Mouse (Mus musculus) intestine, embryonic 16.5 days (tissue): Measurements from ENCODE around the gene Bbs5. TPM values are rescaled to one million over a fixed set of nuclear protein-coding genes. Genes with fewer than 3 reads are reported as not detected.

Experiments
- ATAC-seq: fragments of 200-750 bp; cut with Nextera tagmentation; 2 replicates; pipeline ENCODE4 v1.8.0; 2017; ENCODE audit warnings: moderate TSS enrichment, moderate library complexity
- H3K27ac ChIP-seq: fragments of 300-500 bp; sonication (generic); 2 replicates; pipeline ENCODE4 v1.5.1; 2014; ENCODE audit warnings: mild to moderate bottlenecking, low read length
- H3K27me3 ChIP-seq: fragments of 300-500 bp; sonication (generic); replicated peaks from 2 replicates; pipeline ENCODE4 v1.6.1; 2014; ENCODE audit warnings: low read length, control low read depth, mixed read lengths; ENCODE audit not compliant: control insufficient read depth, insufficient read depth
- H3K36me3 ChIP-seq: fragments of 300-500 bp; sonication (generic); 2 replicates; pipeline ENCODE4 v1.6.1; 2014; ENCODE audit warnings: low read length, control low read depth; ENCODE audit not compliant: control insufficient read depth, insufficient read depth
- H3K4me1 ChIP-seq: fragments of 300-500 bp; sonication (generic); 2 replicates; pipeline ENCODE4 v1.6.1; 2014; ENCODE audit warnings: low read length, control low read depth, mixed read lengths; ENCODE audit not compliant: control insufficient read depth, insufficient read depth
- H3K4me2 ChIP-seq: fragments of 300-500 bp; sonication (generic); 2 replicates; pipeline ENCODE4 v1.6.1; 2014; ENCODE audit warnings: low read depth, low read length, control low read depth
- H3K4me3 ChIP-seq: fragments of 300-500 bp; sonication (generic); 2 replicates; pipeline ENCODE4 v1.5.1; 2014; ENCODE audit warnings: mild to moderate bottlenecking, low read length
- H3K9ac ChIP-seq: fragments of 300-500 bp; sonication (generic); 2 replicates; pipeline ENCODE4 v1.6.1; 2014; ENCODE audit warnings: low read depth, low read length
- H3K9me3 ChIP-seq: fragments of 300-500 bp; sonication (generic); 2 replicates; pipeline ENCODE4 v1.6.1; 2016; ENCODE audit warnings: low read length, control low read depth; ENCODE audit not compliant: control insufficient read depth
- WGBS: fragments of 180-500 bp; shearing (Covaris S2); extraction: QIAGEN DNeasy Blood & Tissue Kit; methylation state at CpG from one replicate; pipeline ENCODE4 v1.1.7; 2014; 5-methylcytosine and 5-hydroxymethylcytosine counted together
- polyA plus RNA-seq: library from polyadenylated mRNA; unstranded; fragments of >200 nt; fragmentation: Nextera tagmentation; extraction: Ambion mirVana; gene quantifications from 2 replicates; pipeline ENCODE4 v1.2.1, GENCODE M21; 2015

The Bbs5 gene
- polyA plus RNA-seq, 1 experiment from 2014 or later = 11.1 TPM

GRCm38 (mm10) chr2:69713626-69714014, 66.6 kb downstream of the Bbs5 start:
- Histone ChIP-seq H3K36me3 (no peaks in the 10 kb centered on the region; the same call in 1 of the 2 replicates), H3K9me3 (no peaks in the 10 kb centered on the region), H3K27me3 (no peaks in the 10 kb centered on the region), H3K4me2 (peak overlapping the region; percentile 32), H3K27ac (no peak overlapping the region), H3K9ac (no peak overlapping the region), H3K4me3 (peak overlapping the region; percentile 86; the same call in 1 of the 2 replicates), H3K4me1 (no peaks in the 10 kb centered on the region)
- peak; percentile 34; the same call in 1 of the 2 replicates for ATAC-seq
- 27% methylated on average over 4 of the region's 4 CpGs for WGBS

- H3K27me3 ChIP-seq = no peaks in the 10 kb centered on the region
- no peak overlapping the region for H3K9ac ChIP-seq
- no peak for ATAC-seq
- no peaks in the 10 kb centered on the region for H3K9me3 ChIP-seq
- no peak overlapping the region for H3K27ac ChIP-seq
- WGBS = 78% methylated on average over 5 of the region's 5 CpGs
- H3K4me1 ChIP-seq = no peaks in the 10 kb centered on the region
- H3K4me3 ChIP-seq = no peak overlapping the region
- H3K4me2 ChIP-seq = no peak overlapping the region
- H3K36me3 ChIP-seq = no peaks in the 10 kb centered on the region; the same call in 1 of the 2 replicates
Observed at GRCm38 (mm10) chr2:69714126-69714525, 67.2 kb downstream of the Bbs5 start.

GRCm38 (mm10) chr2:69716483-69716882, 69.5 kb downstream of the Bbs5 start:
- 61% methylated on average over 3 of the region's 3 CpGs for whole genome bisulfite sequencing
- no peaks in the 10 kb centered on the region for H3K27me3 ChIP-seq
- no peak for ATAC-seq
- no peak overlapping the region for H3K27ac ChIP-seq
- no peak overlapping the region for H3K4me2 ChIP-seq
- H3K9ac ChIP-seq = no peak overlapping the region
- no peaks in the 10 kb centered on the region for H3K4me1 ChIP-seq
- no peaks in the 10 kb centered on the region for H3K9me3 ChIP-seq
- H3K36me3 ChIP-seq = no peaks in the 10 kb centered on the region
- H3K4me3 ChIP-seq = no peak overlapping the region

Other genes with a start within 250 kb of the Bbs5 start
- 2.0 and 2.2 TPM in 2 replicates for gene Lrp2, start 61.1 kb upstream of the Bbs5 start, polyA plus RNA-seq
- 0.16 and 0.18 TPM in 2 replicates for gene Klhl41, start 22.9 kb downstream of the Bbs5 start, polyA plus RNA-seq
- 11.3 and 12.0 TPM in 2 replicates for gene Fastkd1, start 66.3 kb downstream of the Bbs5 start, polyA plus RNA-seq
- gene Ppig, start 75.4 kb downstream of the Bbs5 start, polyA plus RNA-seq = 110 and 126 TPM in 2 replicates
- 0.84 and 0.97 TPM in 2 replicates for gene Ccdc173, start 142.4 kb downstream of the Bbs5 start, polyA plus RNA-seq
- 22.4 and 23.1 TPM in 2 replicates for gene Phospho2, start 142.5 kb downstream of the Bbs5 start, polyA plus RNA-seq
- gene Klhl23, start 174.8 kb downstream of the Bbs5 start, polyA plus RNA-seq = 29.5 and 31.1 TPM in 2 replicates
- gene Ssb, start 214.4 kb downstream of the Bbs5 start, polyA plus RNA-seq = 223 and 249 TPM in 2 replicates
- 36.7 and 38.5 TPM in 2 replicates for gene Mettl5, start 238.4 kb downstream of the Bbs5 start, polyA plus RNA-seq